Mouse (Mus musculus) cerebellum, adult 18-20 months (tissue): ENCODE results near the gene Ldhc.
A peak's percentile ranks its signal among the peaks of the same experiment; 100 is the strongest.
"Not testable (repeated sequence)": the region's sequence is repeated elsewhere in the genome, so short reads cannot be mapped to it uniquely, and the experiment has no call there.

Experiments used
- DNase-seq, 2 experiments: peaks; one replicate each; pipeline ENCODE4 v3.0.0; 2021

Gene Ldhc

DNA sequence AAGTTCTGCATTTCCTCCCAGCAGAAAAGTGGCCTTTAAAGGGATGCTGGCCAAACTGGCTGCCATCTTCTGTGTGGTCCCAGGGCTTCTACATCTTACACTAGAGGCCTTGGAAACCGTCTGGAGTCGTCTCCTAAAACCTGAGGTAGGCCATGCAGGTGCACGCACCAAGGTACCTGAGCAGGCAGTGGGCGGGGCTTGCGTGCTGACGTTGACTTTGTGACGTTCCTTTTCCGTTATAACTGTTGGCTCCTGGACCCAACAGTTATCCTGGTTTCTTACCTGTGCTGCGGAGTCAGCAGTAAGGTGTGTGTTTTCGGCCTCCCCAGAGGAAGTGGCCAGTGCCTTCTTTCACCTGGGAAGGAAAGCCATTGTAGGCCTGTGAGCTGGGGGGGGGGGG lies at the start of gene Ldhc:
Gene Ldhc, plus strand, starts transcription at position 208 of the 400 bp plus-strand sequence.
- no peak for DNase-seq

DNA sequence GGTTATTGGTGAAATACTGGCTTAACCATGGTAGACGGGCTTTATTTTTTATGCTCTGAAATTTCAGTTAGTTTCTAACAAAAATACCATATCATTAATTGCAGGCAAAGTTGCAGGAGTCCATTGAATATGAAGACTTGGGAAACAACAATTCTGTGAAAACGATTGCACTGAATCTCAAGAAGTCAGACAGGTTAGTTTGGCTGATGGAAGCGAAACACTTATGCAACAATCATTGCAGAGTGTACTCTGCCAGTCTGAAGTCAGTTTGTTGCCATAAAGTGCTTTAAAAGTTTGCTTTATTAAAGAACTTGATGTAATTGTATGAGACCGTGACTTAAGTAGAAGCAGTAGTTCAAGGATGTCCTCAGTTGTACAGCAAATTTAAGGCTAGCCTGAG lies 47.0 kb upstream of the Ldhc start:
- DNase-seq, result no peak

DNA sequence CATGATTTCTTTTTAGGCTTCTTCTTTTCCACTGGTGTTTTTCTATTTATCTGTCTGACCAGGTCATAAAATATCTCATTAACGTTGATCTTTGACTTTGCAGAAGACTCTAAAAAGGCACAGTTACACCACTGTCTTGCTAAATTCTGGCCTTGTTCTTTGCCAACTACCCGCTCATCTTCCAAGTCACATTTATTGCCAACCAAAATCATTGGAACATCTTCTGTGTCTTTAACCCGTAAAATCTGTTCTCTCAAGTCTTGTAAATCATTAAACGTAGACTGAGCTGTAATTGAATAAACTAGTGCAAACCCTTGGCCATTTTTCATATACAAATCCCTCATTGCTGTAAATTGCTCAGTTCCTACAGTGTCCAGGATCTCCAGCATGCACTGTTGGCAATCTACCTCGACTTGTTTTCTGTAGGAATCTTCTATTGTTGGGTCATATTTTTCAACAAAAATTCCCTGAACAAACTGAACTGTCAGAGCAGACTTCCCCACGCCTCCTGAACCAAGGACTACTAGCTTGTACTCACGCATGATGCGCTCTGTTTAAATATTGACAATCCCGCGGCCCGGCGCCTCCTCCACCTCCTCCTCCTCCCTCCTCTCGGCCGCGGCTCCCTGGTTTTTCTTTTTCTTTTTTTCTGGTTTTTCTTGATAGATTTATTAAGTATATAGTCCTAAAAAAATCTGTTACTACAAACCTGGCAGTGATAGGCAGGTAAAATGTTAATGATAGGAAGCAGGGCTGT lies 39.9 kb upstream of the Ldhc start:
- not testable (repeated sequence) for DNase-seq

DNA sequence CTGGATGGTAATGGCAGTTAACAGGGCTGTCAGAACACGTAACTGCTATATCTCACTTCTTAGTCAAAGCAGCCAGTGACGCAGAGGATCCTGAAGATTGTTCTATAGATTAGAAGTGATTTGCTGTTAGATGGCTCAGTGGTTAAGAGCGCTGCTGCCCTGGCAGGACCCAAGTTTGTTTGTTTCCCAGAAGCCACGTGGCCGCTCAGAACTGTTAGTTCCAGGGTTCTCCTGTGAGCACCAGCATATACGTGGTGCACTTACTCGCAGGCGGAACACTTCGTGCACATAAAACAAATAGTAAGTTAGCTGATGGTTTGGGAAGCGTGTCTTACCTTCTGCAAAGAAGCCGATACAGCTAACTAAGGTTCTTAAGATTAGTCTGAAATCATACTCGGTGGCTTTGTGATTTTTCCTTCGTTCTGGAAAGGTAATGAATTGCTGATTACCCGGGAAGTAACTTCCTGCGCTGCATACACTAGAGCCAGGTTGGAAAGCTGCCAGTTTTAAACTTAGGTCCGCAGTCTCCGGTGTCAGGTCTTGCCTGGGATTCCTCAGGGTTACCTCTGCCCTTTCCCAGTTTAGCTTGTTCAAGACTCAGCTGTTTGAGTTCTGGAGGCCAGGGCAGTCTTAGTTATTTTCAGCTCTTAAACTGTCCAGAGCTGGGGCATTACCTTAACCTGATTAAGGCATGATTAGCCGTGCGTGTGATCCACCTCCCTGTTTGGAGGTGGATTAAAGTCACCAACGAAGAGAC lies 33.8 kb upstream of the Ldhc start:
- DNase-seq, result no peak

DNA sequence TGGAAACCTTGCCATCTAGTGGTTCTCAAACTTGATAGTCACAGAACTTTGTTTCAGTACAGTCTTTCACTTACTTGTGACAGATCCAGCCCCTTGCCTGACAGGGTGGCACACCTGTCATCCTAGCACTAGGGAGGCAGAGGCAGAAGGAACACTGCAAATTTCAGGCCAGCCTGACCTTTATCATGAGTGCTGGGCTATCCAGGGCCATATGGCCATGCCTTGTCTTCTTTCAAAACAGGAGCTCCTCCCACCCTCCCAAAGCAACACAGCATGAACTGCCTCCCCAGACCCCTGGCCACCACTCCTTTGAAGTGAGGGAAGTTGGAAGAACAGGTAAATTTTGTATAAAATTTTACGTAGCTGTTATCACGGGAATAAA lies 33.2 kb upstream of the Ldhc start:
- no peak for DNase-seq

DNA sequence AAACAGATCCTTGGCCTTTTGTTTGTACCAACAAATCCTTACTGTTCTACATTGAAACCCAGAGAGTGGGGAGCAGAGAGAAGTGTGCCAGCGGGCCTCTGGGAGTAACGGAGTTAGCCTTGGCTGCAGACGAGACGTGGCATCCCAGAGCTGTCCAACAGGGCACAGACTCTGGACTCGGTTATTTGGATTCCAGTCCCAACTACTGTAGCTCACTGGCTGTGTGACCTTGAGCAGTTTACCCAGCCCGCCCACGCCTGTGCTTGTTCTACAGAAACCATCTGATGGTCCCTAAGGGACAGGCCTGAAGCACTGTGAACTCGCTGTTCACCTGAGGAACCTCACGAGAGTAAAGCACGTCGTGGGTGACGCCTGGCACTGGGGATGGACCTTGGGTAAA lies 31.1 kb upstream of the Ldhc start:
- DNase-seq, result no peak

DNA sequence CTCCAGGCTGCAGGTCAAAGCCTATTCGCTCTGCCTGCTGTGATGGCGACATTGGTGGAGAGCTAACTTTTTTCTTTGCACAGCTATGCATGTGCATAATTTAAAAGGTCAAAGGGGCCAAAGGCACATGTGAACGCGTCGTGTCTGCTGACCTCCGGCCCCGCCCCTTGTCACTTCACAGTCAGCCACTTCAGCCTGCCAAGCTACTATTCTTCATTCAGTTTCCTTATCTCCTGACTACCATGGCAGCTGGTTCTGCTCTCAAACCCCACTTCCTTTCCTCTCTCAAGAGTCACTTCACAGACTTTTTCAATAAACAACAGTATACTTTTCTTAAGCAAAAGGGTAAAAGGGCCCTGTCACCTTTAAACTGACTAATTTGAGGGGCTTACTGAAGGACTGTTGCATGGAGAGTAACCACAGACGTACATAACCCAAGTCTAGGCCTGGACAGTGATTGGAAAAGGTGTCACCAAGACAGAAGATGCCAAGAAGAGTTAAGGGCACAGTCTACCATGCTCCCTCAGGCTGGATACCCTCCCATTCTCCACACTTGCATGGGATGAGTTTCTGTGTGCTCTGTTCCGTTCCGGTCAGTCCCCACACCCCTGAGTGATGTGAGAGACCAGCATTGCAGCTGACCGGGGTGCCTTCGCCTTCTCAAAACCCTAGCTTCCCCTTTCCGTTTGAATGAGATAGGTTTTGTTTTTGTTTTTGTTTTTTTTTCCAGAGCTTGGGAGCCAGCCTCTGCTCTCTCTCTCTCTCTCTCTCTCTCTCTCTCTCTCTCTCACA lies 30.0 kb upstream of the Ldhc start:
- DNase-seq, result no peak

DNA sequence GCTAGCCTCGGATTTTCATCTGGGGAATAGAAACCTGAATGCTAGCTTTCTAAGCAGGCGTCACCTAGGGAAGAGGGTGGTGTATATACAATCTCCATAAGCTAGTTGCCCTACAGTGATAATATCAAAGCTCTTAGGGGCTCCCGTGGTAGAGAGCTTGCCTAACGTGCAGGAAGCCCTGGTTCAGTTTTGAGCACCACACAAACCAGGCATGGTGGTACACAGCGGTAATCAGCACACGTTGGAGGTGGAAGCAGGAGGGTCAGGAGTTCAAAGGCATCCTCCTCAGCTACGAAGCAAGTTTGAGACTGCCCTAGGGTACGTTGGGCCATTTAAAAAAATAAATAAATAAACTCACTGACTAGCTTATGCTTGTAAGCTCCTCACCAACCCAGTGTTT lies 29.3 kb upstream of the Ldhc start:
- DNase-seq, result no peak

DNA sequence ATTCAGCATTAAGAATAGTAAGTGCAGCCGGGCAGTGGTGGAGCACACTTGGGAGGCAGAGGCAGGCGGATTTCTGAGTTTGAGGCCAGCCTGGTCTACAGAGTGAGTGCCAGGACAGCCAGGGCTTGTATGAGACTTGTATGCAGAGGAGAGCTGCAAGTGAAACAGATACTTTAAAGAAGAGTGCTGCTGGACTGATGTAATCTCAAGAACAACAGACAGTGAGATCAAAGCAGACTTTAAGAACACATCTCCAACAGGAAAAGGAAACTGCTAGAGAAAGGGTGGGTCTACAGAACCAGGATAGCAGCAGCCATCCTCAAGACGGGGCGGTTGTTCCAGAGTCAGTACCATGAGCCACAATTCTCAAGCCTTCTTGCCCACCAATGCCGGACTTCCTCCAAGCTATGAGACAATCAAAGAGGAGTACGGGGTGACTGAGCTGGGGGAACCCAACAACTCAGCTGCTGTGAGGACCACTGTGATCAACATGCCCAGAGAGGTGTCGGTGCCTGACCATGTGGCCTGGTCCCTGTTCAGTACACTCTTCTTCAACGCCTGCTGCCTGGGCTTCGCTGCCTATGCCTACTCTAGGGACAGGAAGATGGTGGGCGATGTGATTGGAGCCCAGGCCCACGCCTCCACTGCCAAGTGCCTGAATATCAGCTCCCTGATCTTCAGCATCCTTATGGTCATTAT lies 28.7 kb upstream of the Ldhc start:
- DNase-seq, result not testable (repeated sequence)

DNA sequence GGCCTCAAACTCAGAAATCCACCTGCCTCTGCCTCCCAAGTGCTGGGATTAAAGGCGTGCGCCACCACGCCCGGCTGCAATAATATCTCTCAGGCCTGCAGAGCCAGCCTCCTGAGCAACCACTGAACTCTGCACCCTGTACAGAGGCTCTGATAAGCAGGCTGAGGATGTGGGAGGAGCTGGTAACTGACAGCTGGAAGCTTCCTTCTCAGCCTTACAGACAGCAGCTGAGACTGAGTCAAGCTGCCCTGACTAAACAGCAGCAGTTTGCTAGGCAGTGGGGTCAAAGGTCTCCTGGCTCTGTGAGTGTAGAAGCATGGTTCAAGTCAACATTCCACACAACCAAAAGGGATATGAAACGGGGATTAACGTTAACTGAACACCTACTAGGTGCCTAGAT lies 27.7 kb upstream of the Ldhc start:
- DNase-seq, result no peak

DNA sequence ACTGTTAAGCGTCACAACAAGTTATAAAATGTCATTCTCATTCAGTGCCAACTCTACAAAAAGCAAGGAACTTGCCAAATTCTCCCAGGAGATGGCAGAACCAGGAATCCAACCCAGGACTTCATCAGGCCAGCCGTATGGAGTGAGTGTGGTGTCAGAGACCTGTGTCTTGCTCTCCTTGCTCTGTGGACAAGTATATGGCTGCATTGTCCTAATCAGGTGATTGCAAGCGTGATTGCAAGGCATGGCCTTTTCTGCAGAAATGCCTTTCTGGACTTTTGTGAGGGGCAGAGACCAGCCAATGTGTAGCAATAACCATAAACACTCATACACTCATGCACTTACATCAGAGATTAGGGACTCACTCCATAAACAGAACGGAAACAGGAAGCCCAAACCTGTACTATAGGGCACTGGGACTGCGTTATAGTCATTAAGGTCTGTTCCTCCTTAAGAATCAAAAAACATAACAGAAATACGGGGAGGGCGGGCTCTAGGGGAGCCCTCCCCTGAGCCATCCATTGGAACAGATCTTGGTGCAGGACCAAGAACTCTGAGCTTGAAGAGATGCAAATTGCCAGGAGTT lies 27.2 kb upstream of the Ldhc start:
- no peak for DNase-seq

DNA sequence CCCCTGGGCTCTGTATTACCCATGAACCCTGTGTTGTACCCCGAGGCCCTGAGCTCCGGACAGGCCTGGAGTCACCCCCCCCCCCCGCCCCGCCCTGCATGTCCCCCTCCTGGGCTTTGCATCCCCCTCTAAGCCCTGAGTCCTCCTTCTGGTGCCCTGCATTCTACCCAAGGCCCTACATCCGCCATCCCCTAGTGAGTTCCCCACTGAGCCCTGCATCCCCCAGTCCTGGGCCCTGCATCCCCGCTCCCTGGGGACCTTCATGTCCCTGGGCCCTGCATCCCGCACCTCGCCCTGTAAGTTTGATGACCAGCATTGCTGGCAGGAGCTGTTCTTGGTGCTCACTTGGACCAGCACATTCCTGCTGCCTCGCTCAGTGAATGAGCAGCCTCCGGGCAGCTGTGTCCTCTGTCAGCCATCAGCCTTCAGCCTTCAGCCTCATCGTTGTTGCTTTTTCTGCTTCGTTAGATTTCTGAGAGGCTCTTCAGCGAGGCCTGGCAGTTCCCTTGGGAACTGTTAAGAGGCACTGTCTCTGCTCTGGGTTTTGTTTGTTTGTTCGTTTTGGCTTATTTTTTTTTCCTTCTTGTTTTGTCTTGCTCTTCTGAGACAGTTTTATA lies 25.9 kb upstream of the Ldhc start:
- no peak for DNase-seq

DNA sequence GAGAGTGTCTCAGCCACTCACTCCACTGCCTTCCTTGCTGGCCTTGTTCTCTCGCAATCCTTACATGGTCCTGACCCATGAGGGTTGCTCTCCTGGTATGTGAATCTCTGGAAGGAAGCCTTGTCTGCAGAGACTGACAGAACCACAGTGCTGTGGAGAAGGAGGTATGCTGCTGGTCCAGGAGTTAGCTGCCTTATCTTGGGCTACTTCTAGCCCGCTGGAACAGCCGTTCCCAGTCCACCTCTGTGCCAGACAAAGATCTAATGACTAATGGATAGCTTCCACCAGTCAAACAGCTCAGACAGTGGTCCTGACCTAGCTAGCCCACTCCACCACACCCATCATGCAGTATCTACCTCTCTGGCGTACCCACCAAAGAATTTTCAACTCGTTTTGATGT lies 24.6 kb upstream of the Ldhc start:
- no peak for DNase-seq

DNA sequence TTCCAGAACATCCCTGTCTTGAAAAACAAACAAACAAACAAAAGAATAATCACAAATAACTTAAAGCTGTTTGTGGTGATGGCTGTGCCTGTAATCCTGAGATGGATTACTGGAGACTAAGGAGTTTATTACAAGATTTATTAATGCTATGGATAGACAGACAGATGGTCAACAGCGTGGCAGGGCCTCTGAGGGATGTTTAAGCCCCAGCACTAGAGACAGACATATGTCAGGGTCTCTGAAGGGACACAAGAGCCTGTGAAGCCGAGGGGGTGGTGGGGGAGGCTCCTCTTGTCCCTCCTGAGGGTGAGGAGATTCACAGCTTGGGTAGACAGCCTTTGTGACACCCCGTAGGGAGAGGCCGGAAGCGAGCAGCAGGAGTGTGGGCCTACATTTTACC lies 23.9 kb upstream of the Ldhc start:
- DNase-seq, result no peak

DNA sequence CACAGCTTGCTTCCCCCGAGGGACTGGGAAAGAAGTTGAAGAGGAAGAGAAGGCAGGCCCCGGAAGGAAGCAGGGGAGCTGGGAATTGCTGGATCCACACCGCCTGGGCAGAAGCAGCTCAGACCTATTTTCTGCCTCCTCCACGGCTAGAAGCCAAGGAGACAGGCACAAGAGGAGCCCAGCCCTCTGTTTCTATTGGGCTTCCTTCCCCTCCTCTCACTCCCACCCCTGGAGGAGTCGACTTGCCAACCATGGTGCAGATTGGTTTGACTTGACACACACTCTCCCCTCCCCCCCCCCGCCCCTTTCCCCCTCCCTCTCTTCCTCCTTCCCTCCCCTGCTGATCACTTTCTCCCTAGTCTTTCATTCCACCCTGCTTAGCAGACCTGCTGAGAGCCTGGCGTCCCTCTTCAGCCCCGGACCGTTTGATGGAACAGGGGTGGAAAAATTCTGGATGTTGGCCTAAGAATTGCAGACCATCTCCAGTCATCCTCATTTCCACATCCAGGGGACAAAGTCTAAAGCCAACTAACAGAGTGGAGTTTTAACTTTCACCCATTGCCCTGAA lies 22.8 kb upstream of the Ldhc start:
- peak in 1 of 2 experiments; percentile 24 for DNase-seq

DNA sequence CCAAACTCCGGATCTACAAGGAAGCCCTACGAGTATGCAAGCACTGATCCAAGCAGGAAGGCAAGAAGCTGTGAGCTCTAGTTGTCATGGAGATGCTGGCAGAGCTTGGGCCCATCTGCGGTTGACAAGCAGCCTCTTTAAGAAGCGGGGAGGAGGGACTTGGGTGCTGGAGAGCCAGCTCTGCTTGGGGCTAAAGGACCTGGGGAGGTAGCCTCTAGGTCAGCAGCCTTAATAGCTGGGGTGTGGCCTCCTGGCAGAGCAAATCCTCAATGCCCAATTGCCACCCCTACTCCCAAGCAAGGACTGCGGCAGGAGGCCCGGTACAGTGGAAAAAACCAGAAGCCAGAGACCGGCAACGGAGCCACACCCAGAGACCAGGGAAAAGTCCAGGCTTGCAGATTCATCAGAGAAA lies 22.1 kb upstream of the Ldhc start:
- peak; percentile 68 to 82 for DNase-seq

DNA sequence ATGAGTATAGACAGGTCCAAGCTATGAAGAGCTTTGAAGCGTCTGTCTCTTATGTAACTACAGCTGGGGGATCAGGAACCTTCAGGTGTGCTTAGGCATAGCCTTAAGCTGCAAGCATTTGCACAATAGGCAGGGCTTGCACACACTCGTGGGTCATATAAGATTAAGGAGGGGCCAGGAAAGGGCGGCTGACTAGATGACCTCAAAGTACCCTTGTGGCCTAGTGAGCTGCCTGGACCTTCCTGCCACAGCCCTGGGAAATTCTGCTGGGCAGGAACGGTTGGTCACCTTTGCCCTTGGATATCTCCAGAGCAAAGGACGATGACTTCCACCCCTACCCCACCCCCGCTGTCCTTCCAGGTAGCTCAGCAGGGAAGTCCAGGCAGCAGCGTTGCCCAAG lies 21.6 kb upstream of the Ldhc start:
- DNase-seq, result no peak

DNA sequence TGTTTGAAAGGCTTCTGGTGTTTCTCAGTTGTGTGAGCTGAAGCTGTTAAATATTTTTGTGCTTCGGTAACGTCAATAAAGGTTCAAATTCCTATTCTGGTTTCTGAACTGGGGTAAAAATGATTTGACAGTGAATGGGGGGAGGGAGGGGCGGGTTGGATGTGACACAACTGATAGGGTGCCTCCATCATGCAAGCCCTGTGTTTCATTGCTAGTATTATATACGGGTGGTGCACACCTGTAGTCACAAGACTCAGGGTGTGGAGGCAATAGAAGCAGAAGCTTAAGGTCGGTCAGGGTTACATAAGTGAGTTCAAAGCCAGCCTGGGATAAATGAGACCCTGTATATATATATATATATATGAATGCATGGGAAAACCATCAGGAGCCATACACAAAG lies 21.1 kb upstream of the Ldhc start:
- DNase-seq, result no peak

DNA sequence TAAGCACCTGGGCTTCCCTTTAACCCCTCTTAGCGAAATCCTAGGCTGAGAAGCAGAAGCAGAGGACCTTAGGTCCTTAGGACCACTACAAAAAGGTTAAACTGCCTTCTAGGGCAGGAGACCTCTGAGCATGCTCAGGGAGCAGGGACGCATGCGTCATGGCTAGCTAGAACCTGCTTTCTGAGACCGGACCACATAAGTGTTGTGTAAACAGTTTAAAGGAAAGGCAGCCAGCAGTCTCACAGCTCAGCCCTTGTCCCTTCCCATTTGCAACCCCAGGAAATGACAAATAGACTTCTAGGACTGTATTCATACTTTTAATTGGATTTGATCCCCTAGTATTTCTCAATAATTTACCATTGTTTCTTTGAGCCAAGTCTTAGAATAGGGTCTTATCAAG lies 20.7 kb upstream of the Ldhc start:
- DNase-seq, result no peak

DNA sequence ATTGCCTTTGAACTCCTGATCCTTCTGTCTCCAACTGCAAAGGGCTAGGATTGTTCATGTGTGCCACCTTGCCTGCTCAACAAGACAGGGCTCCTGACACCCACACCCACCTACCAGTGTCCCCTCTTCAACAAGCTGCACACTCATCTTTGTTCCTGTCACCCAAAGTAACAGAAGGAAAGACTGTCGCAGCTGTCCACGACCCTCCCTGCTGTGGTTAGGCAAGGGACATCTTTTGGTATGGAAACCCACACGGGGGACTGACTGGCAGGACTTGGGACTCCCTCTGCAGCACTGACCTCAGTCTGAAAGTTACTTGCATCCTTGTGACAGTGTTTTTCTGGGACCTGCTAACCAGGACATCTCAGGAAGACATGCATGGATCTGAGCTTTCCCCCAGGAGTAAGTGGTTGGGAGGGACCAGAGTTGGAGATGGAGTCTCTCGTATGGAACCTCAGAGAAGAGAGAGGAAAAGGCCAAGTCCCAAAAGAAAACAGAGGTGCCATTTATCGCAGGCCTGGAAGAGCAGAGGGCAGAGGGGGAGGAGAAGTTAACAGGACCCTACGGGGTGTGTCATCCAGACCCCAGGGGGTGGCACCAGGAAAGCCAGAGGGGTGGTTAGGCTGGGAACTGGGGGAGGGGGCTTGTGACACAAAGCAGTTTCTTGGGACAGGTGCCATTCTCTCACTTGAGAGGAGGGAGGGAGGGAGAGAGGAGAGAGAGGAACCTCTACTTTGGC lies 20.0 kb upstream of the Ldhc start, which contains the start of gene Ldha:
Gene Ldha, plus strand, starts transcription at position 689 of the 739 bp plus-strand sequence.
- DNase-seq, result no peak

DNA sequence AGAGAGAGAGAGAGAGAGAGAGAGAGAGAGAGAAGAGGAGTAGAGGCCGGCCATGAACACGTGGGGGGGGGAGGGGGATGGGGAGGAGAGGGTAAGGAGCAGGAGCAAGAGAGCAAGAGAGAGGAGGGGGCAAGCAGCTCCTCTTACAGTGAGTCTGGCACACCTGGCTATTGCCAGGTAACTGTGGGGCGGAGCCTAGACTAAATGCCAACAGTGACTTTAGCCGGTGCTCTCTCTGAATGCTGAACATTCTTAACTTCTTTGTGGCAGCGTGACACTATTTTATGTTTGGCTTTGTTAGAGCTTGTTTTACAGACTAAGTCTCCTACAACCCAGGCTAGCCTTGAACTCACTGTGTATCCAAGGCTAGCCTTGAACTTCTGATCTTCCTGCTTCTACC lies 18.7 kb upstream of the Ldhc start:
- DNase-seq, result no peak
